Comparison of ENCODE assay signal across 11 mouse cellular contexts in the genomic region with DNA sequence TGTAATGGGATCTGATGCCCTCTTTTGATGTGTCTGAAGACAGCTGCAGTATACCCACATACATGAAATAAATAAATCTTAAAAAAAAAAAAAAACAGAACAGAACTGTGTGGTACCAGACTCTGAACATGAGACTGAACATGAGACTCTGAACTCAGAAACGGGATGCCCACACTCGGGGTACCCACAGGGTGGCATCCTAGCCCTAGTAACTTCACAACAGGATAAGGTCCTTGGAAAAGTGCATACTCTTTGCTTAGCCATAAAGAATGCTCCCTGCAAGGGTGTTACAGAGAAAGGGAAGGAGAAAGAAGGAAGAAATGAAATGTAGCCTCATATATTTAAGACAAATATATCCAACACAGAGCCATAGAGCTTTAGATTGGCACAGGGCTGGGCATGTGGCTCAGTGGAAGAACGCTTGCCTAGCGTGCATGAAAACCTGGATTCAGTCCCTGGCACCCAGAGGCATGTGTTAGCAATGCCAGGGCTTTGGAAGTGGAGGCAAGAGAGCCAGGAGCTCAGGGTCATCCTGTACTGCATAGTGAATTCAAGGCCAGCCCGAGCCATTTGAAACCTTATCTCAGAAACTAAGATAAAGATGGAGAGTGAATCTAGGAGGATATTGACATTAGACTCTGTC. TPM values are rescaled to one million over a fixed set of nuclear protein-coding genes. Genes with fewer than 3 reads are reported as not detected.
DNase-seq lines count a peak whose midpoint lies in the region; ATAC-seq and TF ChIP-seq lines count a peak whose summit lies in the region.
"Had no signal": no experiment of that assay in that cellular context is flagged by ENCODE, and none has a peak within 500 bp of the region (broad histone marks: within the 10 kb centered on the region; RNA-seq: fewer than 3 reads in every experiment).

No protein-coding gene starts in this region.

- H3K9ac ChIP-seq in hindbrain, embryonic 14.5 days = no peak overlapping the region
- H3K9ac ChIP-seq in hindbrain, embryonic 12.5 days = no peak overlapping the region
- H3K9ac ChIP-seq in midbrain, postnatal 0 days (replicated peaks; ENCODE audit: low read length, poor library complexity, severe bottlenecking) = no peak overlapping the region
- H3K9ac ChIP-seq in midbrain, embryonic 13.5 days (replicated peaks) = no peak overlapping the region
- H3K9ac ChIP-seq in stomach, embryonic 15.5 days = no peak overlapping the region
- H3K9ac ChIP-seq: liver, embryonic 12.5 days had no signal

- no peak for DNase-seq in hindbrain, embryonic 14.5 days (ENCODE audit: low spot score)
- peak; percentile 65 for DNase-seq in midbrain, postnatal 0 days (ENCODE audit: low spot score)
- DNase-seq in cerebellum, adult 2 months = peak; percentile 70 to 85
- no peak for DNase-seq in right cerebral cortex, postnatal 25 days
- DNase-seq in left cerebral cortex, postnatal 36 days (ENCODE audit: low spot score in 2 of 2) = no peak
- DNase-seq: kidney, adult 11 months had no signal

- 0 out of 2 replicates have a peak, but pooled peaks cover 7% of the 10 kb centered on the region for H3K4me1 ChIP-seq in hindbrain, embryonic 14.5 days (replicated peaks; ENCODE audit: control insufficient read depth, insufficient read depth, low read length)
- H3K4me1 ChIP-seq in hindbrain, embryonic 12.5 days = peaks cover 12% of the 10 kb centered on the region
- H3K4me1 ChIP-seq in midbrain, postnatal 0 days (ENCODE audit: insufficient read depth, low read length) = no peaks in the 10 kb centered on the region; the same call in 1 of the 2 replicates
- peaks cover 19% of the 10 kb centered on the region for H3K4me1 ChIP-seq in midbrain, embryonic 13.5 days (replicated peaks)
- peaks cover 20% of the 10 kb centered on the region for H3K4me1 ChIP-seq in cerebellum, adult 2 months (ENCODE audit: control insufficient read depth, insufficient read depth, low read length)
- H3K4me1 ChIP-seq in stomach, embryonic 15.5 days = peaks cover 9% of the 10 kb centered on the region; the same call in 1 of the 2 replicates

- intact Hi-C loops in left cerebral cortex, postnatal 36 days (cut with DNase I) = loop anchor here (5.0 to 10.0 kb wide), 2 partner anchors 54 to 247 kb away; partner anchors contain the start of gene Ints4

- H3K9me3 ChIP-seq in hindbrain, embryonic 14.5 days (ENCODE audit: control insufficient read depth, low read length) = no peaks in the 10 kb centered on the region
- no peaks in the 10 kb centered on the region for H3K9me3 ChIP-seq in hindbrain, embryonic 12.5 days (replicated peaks)
- no peaks in the 10 kb centered on the region for H3K9me3 ChIP-seq in midbrain, postnatal 0 days (ENCODE audit: low read length)
- H3K9me3 ChIP-seq in midbrain, embryonic 13.5 days = no peaks in the 10 kb centered on the region
- H3K9me3 ChIP-seq in stomach, embryonic 15.5 days = no peaks in the 10 kb centered on the region
- H3K9me3 ChIP-seq: liver, embryonic 12.5 days had no signal

- ATAC-seq in hindbrain, embryonic 14.5 days (ENCODE audit: low FRiP score) = no peak
- no peak for ATAC-seq in hindbrain, embryonic 12.5 days (ENCODE audit: low FRiP score)
- ATAC-seq in midbrain, postnatal 0 days (ENCODE audit: low FRiP score) = no peak
- ATAC-seq in midbrain, embryonic 13.5 days = no peak
- ATAC-seq in stomach, embryonic 15.5 days (ENCODE audit: insufficient read depth, low FRiP score, low read depth) = no peak
- ATAC-seq: liver, embryonic 12.5 days had no signal

- H3K36me3 ChIP-seq in hindbrain, embryonic 14.5 days (replicated peaks; ENCODE audit: control insufficient read depth, insufficient read depth) = no peaks in the 10 kb centered on the region
- no peaks in the 10 kb centered on the region for H3K36me3 ChIP-seq in hindbrain, embryonic 12.5 days
- H3K36me3 ChIP-seq in midbrain, postnatal 0 days (ENCODE audit: insufficient read depth, low read length) = no peaks in the 10 kb centered on the region
- no peaks in the 10 kb centered on the region for H3K36me3 ChIP-seq in midbrain, embryonic 13.5 days
- H3K36me3 ChIP-seq in stomach, embryonic 15.5 days = no peaks in the 10 kb centered on the region
- H3K36me3 ChIP-seq: liver, embryonic 12.5 days had no signal

- peak; percentile 48 for TF ChIP-seq CTCF in midbrain, postnatal 0 days (IDR thresholded peaks at IDR 0.05)
- TF ChIP-seq CTCF in cerebellum, adult 2 months (IDR thresholded peaks at IDR 0.05; ENCODE audit: borderline replicate concordance, insufficient read depth, low read depth, low read length) = peak; percentile 36; the same call in 1 of the 2 replicates

- WGBS in hindbrain, embryonic 14.5 days = 65% methylated on average over 5 of the region's 5 CpGs
- whole genome bisulfite sequencing in hindbrain, embryonic 12.5 days = 82% methylated on average over 5 of the region's 5 CpGs
- 73% methylated on average over 5 of the region's 5 CpGs for WGBS in midbrain, postnatal 0 days
- WGBS in midbrain, embryonic 13.5 days = 85% methylated on average over 5 of the region's 5 CpGs
- WGBS in cerebellum, adult 2 months = 13% methylated on average over 5 of the region's 5 CpGs
- WGBS in stomach, embryonic 15.5 days = 74% methylated on average over 5 of the region's 5 CpGs

- H3K4me3 ChIP-seq in hindbrain, embryonic 14.5 days (replicated peaks; ENCODE audit: low read length) = no peak overlapping the region
- H3K4me3 ChIP-seq in hindbrain, embryonic 12.5 days = no peak overlapping the region
- no peak overlapping the region for H3K4me3 ChIP-seq in midbrain, postnatal 0 days (ENCODE audit: low read depth, low read length)
- no peak overlapping the region for H3K4me3 ChIP-seq in midbrain, embryonic 13.5 days (replicated peaks)
- H3K4me3 ChIP-seq in cerebellum, adult 2 months (replicated peaks; ENCODE audit: insufficient read depth, low read depth, low read length) = no peak overlapping the region
- no peak overlapping the region for H3K4me3 ChIP-seq in stomach, embryonic 15.5 days (replicated peaks)
- H3K4me3 ChIP-seq: liver, embryonic 12.5 days; myocyte had no signal

- H3K27me3 ChIP-seq in hindbrain, embryonic 14.5 days (ENCODE audit: control insufficient read depth, insufficient read depth, low read length) = no peaks in the 10 kb centered on the region
- no peaks in the 10 kb centered on the region for H3K27me3 ChIP-seq in hindbrain, embryonic 12.5 days
- H3K27me3 ChIP-seq in midbrain, postnatal 0 days (ENCODE audit: insufficient read depth, low read length) = no peaks in the 10 kb centered on the region
- no peaks in the 10 kb centered on the region for H3K27me3 ChIP-seq in midbrain, embryonic 13.5 days
- H3K27me3 ChIP-seq in cerebellum, adult 2 months (ENCODE audit: control insufficient read depth, insufficient read depth, low read length) = no peaks in the 10 kb centered on the region
- H3K27me3 ChIP-seq in stomach, embryonic 15.5 days (replicated peaks) = no peaks in the 10 kb centered on the region
- H3K27me3 ChIP-seq: liver, embryonic 12.5 days had no signal

- no peak for TF ChIP-seq POLR2A in cerebellum, adult 2 months (IDR thresholded peaks at IDR 0.05; ENCODE audit: borderline replicate concordance, insufficient read depth, low read length)

- H3K4me2 ChIP-seq in hindbrain, embryonic 14.5 days (replicated peaks) = no peak overlapping the region
- no peak overlapping the region for H3K4me2 ChIP-seq in hindbrain, embryonic 12.5 days (replicated peaks)
- H3K4me2 ChIP-seq in midbrain, postnatal 0 days (ENCODE audit: low read depth, low read length, poor library complexity, severe bottlenecking) = no peak overlapping the region
- H3K4me2 ChIP-seq in midbrain, embryonic 13.5 days (replicated peaks) = no peak overlapping the region
- no peak overlapping the region for H3K4me2 ChIP-seq in stomach, embryonic 15.5 days
- H3K4me2 ChIP-seq: liver, embryonic 12.5 days had no signal

- H3K27ac ChIP-seq in hindbrain, embryonic 14.5 days = 0 out of 2 replicates have a peak overlapping the region, but pooled peaks have one; percentile 32
- no peak overlapping the region for H3K27ac ChIP-seq in hindbrain, embryonic 12.5 days
- H3K27ac ChIP-seq in midbrain, postnatal 0 days (ENCODE audit: low read depth, low read length) = no peak overlapping the region
- H3K27ac ChIP-seq in midbrain, embryonic 13.5 days = no peak overlapping the region; the same call in 1 of the 2 replicates
- no peak overlapping the region for H3K27ac ChIP-seq in cerebellum, adult 2 months (ENCODE audit: insufficient read depth, low read length)
- peak overlapping the region; percentile 40; the same call in 1 of the 2 replicates for H3K27ac ChIP-seq in stomach, embryonic 15.5 days
- H3K27ac ChIP-seq: liver, embryonic 12.5 days had no signal

RNA-seq across cellular contexts. Expression of gene Thrsp, which starts 10.4 kb away (rescaled TPM):
- polyA plus RNA-seq in hindbrain, embryonic 14.5 days (2014; fragmentation: Nextera tagmentation; extraction: Ambion mirVana) = 1.8 and 2.2 TPM in 2 replicates
- polyA plus RNA-seq in hindbrain, embryonic 12.5 days (2016; fragmentation: Nextera tagmentation; extraction: Ambion mirVana) = 0.72 and 0.81 TPM in 2 replicates
- 0.85 and 1.7 TPM in 2 replicates for total RNA-seq in midbrain, postnatal 0 days (2014; rRNA removed)
- polyA plus RNA-seq in midbrain, postnatal 0 days (2015; fragmentation: Nextera tagmentation; extraction: Ambion mirVana) = 1.3 and 1.6 TPM in 2 replicates
- 0.81 and 0.89 TPM in 2 replicates for polyA plus RNA-seq in midbrain, embryonic 13.5 days (2015; fragmentation: Nextera tagmentation; extraction: Ambion mirVana)
- 93.2 and 101 TPM in 2 replicates for polyA plus RNA-seq in cerebellum, adult 2 months (2012; rRNA removed)
- polyA plus RNA-seq in stomach, embryonic 15.5 days (2015; fragmentation: Nextera tagmentation; extraction: Ambion mirVana) = 1.0 and 1.7 TPM in 2 replicates
- 10 to 100 TPM; 18.7 to 23.4 TPM for total RNA-seq in left cerebral cortex, postnatal 36 days (2021)
- polyA plus RNA-seq: liver, embryonic 12.5 days had no signal

RNA-seq across cellular contexts. Expression of gene Kctd14, which starts 23.2 kb away (rescaled TPM):
- polyA plus RNA-seq in hindbrain, embryonic 14.5 days (2014; fragmentation: Nextera tagmentation; extraction: Ambion mirVana) = 0.90 and 1.5 TPM in 2 replicates
- 1.8 and 2.3 TPM in 2 replicates for polyA plus RNA-seq in hindbrain, embryonic 12.5 days (2016; fragmentation: Nextera tagmentation; extraction: Ambion mirVana)
- 0.14 and 0.16 TPM in 2 replicates for total RNA-seq in midbrain, postnatal 0 days (2014; rRNA removed)
- polyA plus RNA-seq in midbrain, postnatal 0 days (2015; fragmentation: Nextera tagmentation; extraction: Ambion mirVana) = 1.0 and 1.3 TPM in 2 replicates
- 1.5 and 1.6 TPM in 2 replicates for polyA plus RNA-seq in midbrain, embryonic 13.5 days (2015; fragmentation: Nextera tagmentation; extraction: Ambion mirVana)
- polyA plus RNA-seq in cerebellum, adult 2 months (2012; rRNA removed) = 1.6 and 2.2 TPM in 2 replicates
- polyA plus RNA-seq in stomach, embryonic 15.5 days (2015; fragmentation: Nextera tagmentation; extraction: Ambion mirVana) = 21.1 and 22.3 TPM in 2 replicates
- 1 to 10 TPM; 3.2 to 3.6 TPM for total RNA-seq in left cerebral cortex, postnatal 36 days (2021)

RNA-seq across cellular contexts. Expression of gene Ndufc2, which starts 28.1 kb away (rescaled TPM):
- polyA plus RNA-seq in hindbrain, embryonic 14.5 days (2014; fragmentation: Nextera tagmentation; extraction: Ambion mirVana) = 499 and 550 TPM in 2 replicates
- polyA plus RNA-seq in hindbrain, embryonic 12.5 days (2016; fragmentation: Nextera tagmentation; extraction: Ambion mirVana) = 350 and 364 TPM in 2 replicates
- total RNA-seq in midbrain, postnatal 0 days (2014; rRNA removed) = 408 and 463 TPM in 2 replicates
- polyA plus RNA-seq in midbrain, postnatal 0 days (2015; fragmentation: Nextera tagmentation; extraction: Ambion mirVana) = 608 and 638 TPM in 2 replicates
- polyA plus RNA-seq in midbrain, embryonic 13.5 days (2015; fragmentation: Nextera tagmentation; extraction: Ambion mirVana) = 395 and 403 TPM in 2 replicates
- 376 and 378 TPM in 2 replicates for polyA plus RNA-seq in cerebellum, adult 2 months (2012; rRNA removed)
- polyA plus RNA-seq in stomach, embryonic 15.5 days (2015; fragmentation: Nextera tagmentation; extraction: Ambion mirVana) = 338 and 367 TPM in 2 replicates
- total RNA-seq in left cerebral cortex, postnatal 36 days (2021) = 100 to 1,000 TPM; 202 to 220 TPM

RNA-seq across cellular contexts. Expression of gene Ints4, which starts 52.9 kb away (rescaled TPM):
- 42.8 and 50.3 TPM in 2 replicates for polyA plus RNA-seq in hindbrain, embryonic 14.5 days (2014; fragmentation: Nextera tagmentation; extraction: Ambion mirVana)
- 54.2 and 55.3 TPM in 2 replicates for polyA plus RNA-seq in hindbrain, embryonic 12.5 days (2016; fragmentation: Nextera tagmentation; extraction: Ambion mirVana)
- total RNA-seq in midbrain, postnatal 0 days (2014; rRNA removed) = 31.2 and 32.8 TPM in 2 replicates
- polyA plus RNA-seq in midbrain, postnatal 0 days (2015; fragmentation: Nextera tagmentation; extraction: Ambion mirVana) = 23.0 and 23.3 TPM in 2 replicates
- polyA plus RNA-seq in midbrain, embryonic 13.5 days (2015; fragmentation: Nextera tagmentation; extraction: Ambion mirVana) = 45.9 and 48.8 TPM in 2 replicates
- polyA plus RNA-seq in cerebellum, adult 2 months (2012; rRNA removed) = 67.0 and 72.2 TPM in 2 replicates
- polyA plus RNA-seq in stomach, embryonic 15.5 days (2015; fragmentation: Nextera tagmentation; extraction: Ambion mirVana) = 44.1 and 47.2 TPM in 2 replicates
- total RNA-seq in left cerebral cortex, postnatal 36 days (2021) = 10 to 100 TPM; 28.5 to 32.6 TPM

RNA-seq across cellular contexts. Expression of gene Alg8, which starts 56.5 kb away (rescaled TPM):
- 10.4 and 11.1 TPM in 2 replicates for polyA plus RNA-seq in hindbrain, embryonic 14.5 days (2014; fragmentation: Nextera tagmentation; extraction: Ambion mirVana)
- 27.6 and 28.1 TPM in 2 replicates for polyA plus RNA-seq in hindbrain, embryonic 12.5 days (2016; fragmentation: Nextera tagmentation; extraction: Ambion mirVana)
- total RNA-seq in midbrain, postnatal 0 days (2014; rRNA removed) = 6.4 and 7.3 TPM in 2 replicates
- 9.0 and 9.1 TPM in 2 replicates for polyA plus RNA-seq in midbrain, postnatal 0 days (2015; fragmentation: Nextera tagmentation; extraction: Ambion mirVana)
- polyA plus RNA-seq in midbrain, embryonic 13.5 days (2015; fragmentation: Nextera tagmentation; extraction: Ambion mirVana) = 19.5 and 22.2 TPM in 2 replicates
- polyA plus RNA-seq in cerebellum, adult 2 months (2012; rRNA removed) = 10.1 and 11.1 TPM in 2 replicates
- 46.2 and 46.9 TPM in 2 replicates for polyA plus RNA-seq in stomach, embryonic 15.5 days (2015; fragmentation: Nextera tagmentation; extraction: Ambion mirVana)
- total RNA-seq in left cerebral cortex, postnatal 36 days (2021) = 10 to 100 TPM in 1 of 2 experiments, 1 to 10 TPM in 1; 7.9 to 11.8 TPM

Comparison
In these comparisons a context has a peak if more than half of its experiments do, and no peak if none do; other contexts are left out.
1. H3K27ac ChIP-seq: peak in hindbrain, embryonic 14.5 days (single experiment) and stomach, embryonic 15.5 days (single experiment); none in hindbrain, embryonic 12.5 days (single experiment), midbrain, postnatal 0 days (single experiment), midbrain, embryonic 13.5 days (single experiment) and cerebellum, adult 2 months (single experiment).
2. DNase-seq: peak in midbrain, postnatal 0 days (single experiment) and cerebellum, adult 2 months (2 of 2); none in hindbrain, embryonic 14.5 days (single experiment), right cerebral cortex, postnatal 25 days (single experiment) and left cerebral cortex, postnatal 36 days (0 of 2).
3. RNA of gene Thrsp, which starts 10.4 kb away (polyA plus RNA-seq): 93.2 to 101 TPM in cerebellum, adult 2 months; 1.8 to 2.2 TPM in hindbrain, embryonic 14.5 days, 1.0 to 1.7 TPM in stomach, embryonic 15.5 days, 1.3 to 1.6 TPM in midbrain, postnatal 0 days, 0.81 to 0.89 TPM in midbrain, embryonic 13.5 days and 0.72 to 0.81 TPM in hindbrain, embryonic 12.5 days; every median in the first group is over 10 times any median in the second.